Mouse (Mus musculus) cerebellum, adult 2 months (tissue): ENCODE measurements at regions not wholly inside any gene's neighbourhood (a gene's known extent, or its start where the extent isn't known, plus 50 kb on each side); places are given as distances from the start of the nearest gene placed in this dataset.
"Not testable (repeated sequence)": the region's sequence is repeated elsewhere in the genome, so short reads cannot be mapped to it uniquely, and the experiment has no call there.

Source experiments
- DNase-seq, 2 experiments: peaks; one replicate each; pipeline ENCODE4 v3.0.0; 2021
- H3K27ac ChIP-seq: fragments of 200-500 bp; 2 replicates; pipeline ENCODE4 v1.5.1; 2012; ENCODE audit warnings: low read length, control low read depth, inconsistent platforms; ENCODE audit not compliant: insufficient read depth
- H3K27me3 ChIP-seq: fragments of 200-500 bp; 2 replicates; pipeline ENCODE4 v1.6.1; 2012; ENCODE audit warnings: inconsistent platforms, mild to moderate bottlenecking, low read length, moderate library complexity; ENCODE audit not compliant: control insufficient read depth, insufficient read depth
- H3K4me1 ChIP-seq: fragments of 200-500 bp; 2 replicates; pipeline ENCODE4 v1.6.1; 2011; ENCODE audit warnings: low read length; ENCODE audit not compliant: control insufficient read depth, insufficient read depth
- H3K4me3 ChIP-seq: fragments of 200-500 bp; replicated peaks from 2 replicates; pipeline ENCODE3; 2011; ENCODE audit warnings: mild to moderate bottlenecking, low read depth, low read length, control low read depth; ENCODE audit not compliant: insufficient read depth
- CTCF ChIP-seq: fragments of 200-500 bp; IDR thresholded peaks from 2 replicates; pipeline ENCODE4 v1.5.1; 2011; ENCODE audit warnings: low read depth, mild to moderate bottlenecking, control low read depth, low read length, moderate library complexity, borderline replicate concordance; ENCODE audit not compliant: insufficient read depth
- POLR2A ChIP-seq: fragments of 200-500 bp; IDR thresholded peaks from 2 replicates; pipeline ENCODE4 v1.6.1; 2011; ENCODE audit warnings: low read length, control low read depth, borderline replicate concordance; ENCODE audit not compliant: insufficient read depth
- WGBS: fragments of 180-500 bp; shearing (Covaris S2); methylation state at CpG from one replicate; pipeline ENCODE4 v1.1.7; 2018; 5-methylcytosine and 5-hydroxymethylcytosine counted together

- 85% methylated on average over 4 of the region's 4 CpGs for WGBS
- no peak for DNase-seq
- H3K27ac ChIP-seq: no peak overlapping the region
- H3K4me1 ChIP-seq: no peaks in the 10 kb centered on the region
- TF ChIP-seq POLR2A (no peak), CTCF (no peak)
- H3K4me3 ChIP-seq: no peak overlapping the region
- H3K27me3 ChIP-seq: no peaks in the 10 kb centered on the region
Measured at GRCm38 (mm10) chr10:23672296-23672695, 114.8 kb downstream of the Rps12 start.

- Histone ChIP-seq H3K4me3 (no peak overlapping the region), H3K4me1 (no peaks in the 10 kb centered on the region), H3K27ac (no peak overlapping the region), H3K27me3 (no peaks in the 10 kb centered on the region)
- WGBS: 31% methylated on average over 8 of the region's 8 CpGs
- peak in 1 of 2 experiments; percentile 26 for DNase-seq
- TF ChIP-seq POLR2A: no peak
- TF ChIP-seq CTCF: peak; percentile 51; the same call in 1 of the 2 replicates
Measured at GRCm38 (mm10) chr10:23671494-23671893, 115.6 kb downstream of the Rps12 start.

- WGBS: 61% methylated on average over 8 of the region's 8 CpGs
- not testable (repeated sequence) for DNase-seq, H3K4me1 ChIP-seq
Measured at GRCm38 (mm10) chr10:23665916-23666315, 121.2 kb downstream of the Rps12 start.

GRCm38 (mm10) chr10:23626201-23626600 is 160.9 kb downstream of the Rps12 start:
- no peak for DNase-seq
- Histone ChIP-seq H3K4me1 (no peaks in the 10 kb centered on the region), H3K27me3 (no peaks in the 10 kb centered on the region), H3K27ac (no peak overlapping the region), H3K4me3 (no peak overlapping the region)
- TF ChIP-seq CTCF (no peak), POLR2A (no peak)
- 28% methylated on average over 4 of the region's 4 CpGs for WGBS

More at GRCm38 (mm10) chr10:23665916-23666315, 121.2 kb downstream of the Rps12 start:
- not testable (repeated sequence) for H3K4me3 ChIP-seq, H3K27me3 ChIP-seq, H3K27ac ChIP-seq

- Histone ChIP-seq H3K4me3 (no peak overlapping the region), H3K27me3 (no peaks in the 10 kb centered on the region), H3K27ac (no peak overlapping the region), H3K4me1 (0 out of 2 replicates have a peak, but pooled peaks cover 4% of the 10 kb centered on the region)
- WGBS: 94% methylated on average over 2 of the region's 2 CpGs
- TF ChIP-seq POLR2A (no peak), CTCF (no peak)
- no peak for DNase-seq
Measured at GRCm38 (mm10) chr10:23612030-23612429, 175.0 kb downstream of the Rps12 start.

- no peaks in the 10 kb centered on the region for H3K27me3 ChIP-seq
- 0 out of 2 replicates have a peak, but pooled peaks cover 4% of the 10 kb centered on the region for H3K4me1 ChIP-seq
- no peak overlapping the region for H3K27ac ChIP-seq
- H3K4me3 ChIP-seq: no peak overlapping the region
- peak; percentile 38 to 42 for DNase-seq
- TF ChIP-seq POLR2A: no peak
- TF ChIP-seq CTCF: peak; percentile 54; the same call in 1 of the 2 replicates
- WGBS: 47% methylated on average over 9 of the region's 9 CpGs
Measured at GRCm38 (mm10) chr10:23611183-23611582, 175.9 kb downstream of the Rps12 start.

GRCm38 (mm10) chr10:23610485-23610884 is 176.6 kb downstream of the Rps12 start:
- TF ChIP-seq POLR2A (no peak), CTCF (no peak)
- 81% methylated on average over 6 of the region's 6 CpGs for WGBS
- no peak for DNase-seq

GRCm38 (mm10) chr10:23610046-23610445 is 177.0 kb downstream of the Rps12 start:
- 0 out of 2 replicates have a peak, but pooled peaks cover 4% of the 10 kb centered on the region for H3K4me1 ChIP-seq
- no peaks in the 10 kb centered on the region for H3K27me3 ChIP-seq
- DNase-seq: peak in 1 of 2 experiments; percentile 7
- TF ChIP-seq CTCF (no peak), POLR2A (no peak)
- WGBS: 24% methylated on average over 3 of the region's 3 CpGs
- no peak overlapping the region for H3K4me3 ChIP-seq
- H3K27ac ChIP-seq: no peak overlapping the region

More at GRCm38 (mm10) chr10:23610485-23610884, 176.6 kb downstream of the Rps12 start:
- Histone ChIP-seq H3K4me1 (0 out of 2 replicates have a peak, but pooled peaks cover 4% of the 10 kb centered on the region), H3K4me3 (no peak overlapping the region), H3K27me3 (no peaks in the 10 kb centered on the region), H3K27ac (no peak overlapping the region)
